In genomic region chr9:30166235-30166752, GRCm38 (mm10) we compare ENCODE assay signal across 31 mouse cellular contexts.
DNase-seq lines count a peak whose midpoint lies in the region; ATAC-seq and TF ChIP-seq lines count a peak whose summit lies in the region.
"Had no signal": no experiment of that assay in that cellular context is flagged by ENCODE, and none has a peak within 500 bp of the region (broad histone marks: within the 10 kb centered on the region; RNA-seq: fewer than 3 reads in every experiment).

No protein-coding gene starts in this region.

- H3K4me1 ChIP-seq in embryonic facial prominence, embryonic 13.5 days, result peaks cover 17% of the 10 kb centered on the region
- peaks cover 12% of the 10 kb centered on the region; the same call in 1 of the 2 replicates for H3K4me1 ChIP-seq in embryonic facial prominence, embryonic 10.5 days
- no peaks in the 10 kb centered on the region for H3K4me1 ChIP-seq in stomach, embryonic 16.5 days (ENCODE audit: control insufficient read depth, insufficient read depth, low read length)
- no peaks in the 10 kb centered on the region for H3K4me1 ChIP-seq in stomach, postnatal 0 days (replicated peaks; ENCODE audit: control insufficient read depth, insufficient read depth)
- H3K4me1 ChIP-seq in limb, embryonic 13.5 days, result peaks cover 17% of the 10 kb centered on the region
- no peaks in the 10 kb centered on the region for H3K4me1 ChIP-seq in heart, embryonic 11.5 days (ENCODE audit: control insufficient read depth, insufficient read depth, low read length)
- H3K4me1 ChIP-seq: lung, embryonic 15.5 days; stomach, embryonic 15.5 days had no signal

- no peaks in the 10 kb centered on the region for H3K36me3 ChIP-seq in embryonic facial prominence, embryonic 13.5 days
- H3K36me3 ChIP-seq in embryonic facial prominence, embryonic 10.5 days (replicated peaks), result no peaks in the 10 kb centered on the region
- H3K36me3 ChIP-seq in stomach, embryonic 16.5 days (ENCODE audit: control insufficient read depth, insufficient read depth, low read length), result no peaks in the 10 kb centered on the region
- no peaks in the 10 kb centered on the region for H3K36me3 ChIP-seq in stomach, postnatal 0 days (ENCODE audit: control insufficient read depth, insufficient read depth, low read length)
- no peaks in the 10 kb centered on the region for H3K36me3 ChIP-seq in limb, embryonic 13.5 days
- no peaks in the 10 kb centered on the region for H3K36me3 ChIP-seq in heart, embryonic 11.5 days (ENCODE audit: control insufficient read depth, insufficient read depth, low read length)
- H3K36me3 ChIP-seq: embryonic facial prominence, embryonic 15.5 days; heart, embryonic 13.5 days; hindbrain, embryonic 10.5 days; hindbrain, embryonic 15.5 days; lung, embryonic 15.5 days; neural tube, embryonic 12.5 days; stomach, embryonic 15.5 days had no signal

- H3K27ac ChIP-seq in embryonic facial prominence, embryonic 13.5 days, result 0 out of 2 replicates have a peak overlapping the region, but pooled peaks have one; percentile 9
- no peak overlapping the region for H3K27ac ChIP-seq in embryonic facial prominence, embryonic 10.5 days (replicated peaks)
- no peak overlapping the region for H3K27ac ChIP-seq in stomach, embryonic 16.5 days (ENCODE audit: low read length)
- H3K27ac ChIP-seq in stomach, postnatal 0 days (replicated peaks), result no peak overlapping the region
- H3K27ac ChIP-seq in limb, embryonic 13.5 days, result peak overlapping the region; percentile 39; the same call in 1 of the 2 replicates
- no peak overlapping the region for H3K27ac ChIP-seq in heart, embryonic 11.5 days (ENCODE audit: low read depth, low read length)
- H3K27ac ChIP-seq: embryonic facial prominence, embryonic 15.5 days; forebrain, embryonic 13.5 days; heart, embryonic 13.5 days; hindbrain, embryonic 10.5 days; hindbrain, embryonic 15.5 days; lung, embryonic 15.5 days; neural tube, embryonic 12.5 days; stomach, embryonic 15.5 days had no signal

- no peak overlapping the region for H3K4me3 ChIP-seq in embryonic facial prominence, embryonic 13.5 days
- no peak overlapping the region for H3K4me3 ChIP-seq in embryonic facial prominence, embryonic 10.5 days
- no peak overlapping the region for H3K4me3 ChIP-seq in stomach, embryonic 16.5 days (replicated peaks; ENCODE audit: low read length)
- H3K4me3 ChIP-seq in stomach, postnatal 0 days (ENCODE audit: low read depth, low read length), result no peak overlapping the region
- no peak overlapping the region for H3K4me3 ChIP-seq in limb, embryonic 13.5 days
- H3K4me3 ChIP-seq in heart, embryonic 11.5 days (ENCODE audit: low read depth, low read length), result no peak overlapping the region
- H3K4me3 ChIP-seq: embryonic facial prominence, embryonic 15.5 days; forebrain, embryonic 13.5 days; heart, embryonic 13.5 days; hindbrain, embryonic 10.5 days; hindbrain, embryonic 15.5 days; lung, embryonic 15.5 days; neural tube, embryonic 12.5 days; stomach, embryonic 15.5 days had no signal

- H3K9ac ChIP-seq in embryonic facial prominence, embryonic 13.5 days, result no peak overlapping the region
- H3K9ac ChIP-seq in stomach, embryonic 16.5 days (ENCODE audit: low read length), result no peak overlapping the region
- H3K9ac ChIP-seq in stomach, postnatal 0 days (ENCODE audit: low read length), result no peak overlapping the region
- H3K9ac ChIP-seq in limb, embryonic 13.5 days, result no peak overlapping the region
- no peak overlapping the region for H3K9ac ChIP-seq in heart, embryonic 11.5 days (ENCODE audit: low read depth, low read length)
- H3K9ac ChIP-seq: embryonic facial prominence, embryonic 15.5 days; forebrain, embryonic 13.5 days; heart, embryonic 13.5 days; hindbrain, embryonic 15.5 days; lung, embryonic 15.5 days; neural tube, embryonic 12.5 days; stomach, embryonic 15.5 days had no signal

- TF ChIP-seq CTCF in stomach, postnatal 0 days (IDR thresholded peaks at IDR 0.05; ENCODE audit: low read depth), result no peak

- no peaks in the 10 kb centered on the region for H3K27me3 ChIP-seq in embryonic facial prominence, embryonic 13.5 days
- H3K27me3 ChIP-seq in embryonic facial prominence, embryonic 10.5 days (replicated peaks; ENCODE audit: low read depth, poor library complexity, severe bottlenecking), result no peaks in the 10 kb centered on the region
- H3K27me3 ChIP-seq in stomach, embryonic 16.5 days (ENCODE audit: control insufficient read depth, insufficient read depth, low read length), result no peaks in the 10 kb centered on the region
- H3K27me3 ChIP-seq in stomach, postnatal 0 days (ENCODE audit: control insufficient read depth, insufficient read depth, low read length), result no peaks in the 10 kb centered on the region
- H3K27me3 ChIP-seq in limb, embryonic 13.5 days, result peaks cover 2% of the 10 kb centered on the region; the same call in 1 of the 2 replicates
- no peaks in the 10 kb centered on the region for H3K27me3 ChIP-seq in heart, embryonic 11.5 days (ENCODE audit: control insufficient read depth, insufficient read depth, low read length)
- H3K27me3 ChIP-seq: CH12.LX; embryonic facial prominence, embryonic 15.5 days; forebrain, embryonic 13.5 days; heart, embryonic 13.5 days; hindbrain, embryonic 15.5 days; lung, embryonic 15.5 days; neural tube, embryonic 12.5 days; stomach, embryonic 15.5 days had no signal

- H3K4me2 ChIP-seq in embryonic facial prominence, embryonic 13.5 days, result no peak overlapping the region
- no peak overlapping the region for H3K4me2 ChIP-seq in stomach, embryonic 16.5 days (ENCODE audit: low read depth, low read length)
- no peak overlapping the region for H3K4me2 ChIP-seq in stomach, postnatal 0 days (replicated peaks; ENCODE audit: low read depth)
- no peak overlapping the region for H3K4me2 ChIP-seq in limb, embryonic 13.5 days (replicated peaks)
- no peak overlapping the region for H3K4me2 ChIP-seq in heart, embryonic 11.5 days
- H3K4me2 ChIP-seq: embryonic facial prominence, embryonic 15.5 days; forebrain, embryonic 13.5 days; heart, embryonic 13.5 days; hindbrain, embryonic 15.5 days; lung, embryonic 15.5 days; midbrain, embryonic 11.5 days; neural tube, embryonic 12.5 days; stomach, embryonic 15.5 days had no signal

- WGBS in embryonic facial prominence, embryonic 13.5 days, result 79% methylated on average over 13 of the region's 13 CpGs
- 84% methylated on average over 13 of the region's 13 CpGs for WGBS in embryonic facial prominence, embryonic 10.5 days
- WGBS in stomach, embryonic 16.5 days, result 78% methylated on average over 13 of the region's 13 CpGs
- 67% methylated on average over 13 of the region's 13 CpGs for WGBS in stomach, postnatal 0 days
- WGBS in limb, embryonic 13.5 days, result 66% methylated on average over 13 of the region's 13 CpGs
- WGBS in heart, embryonic 11.5 days (ENCODE audit: insufficient replicate concordance), result 72% methylated on average over 13 of the region's 13 CpGs

- no peaks in the 10 kb centered on the region for H3K9me3 ChIP-seq in embryonic facial prominence, embryonic 13.5 days
- H3K9me3 ChIP-seq in embryonic facial prominence, embryonic 10.5 days, result no peaks in the 10 kb centered on the region
- H3K9me3 ChIP-seq in stomach, embryonic 16.5 days (replicated peaks; ENCODE audit: control insufficient read depth, low read length), result no peaks in the 10 kb centered on the region
- H3K9me3 ChIP-seq in stomach, postnatal 0 days (ENCODE audit: control insufficient read depth, low read length), result no peaks in the 10 kb centered on the region
- H3K9me3 ChIP-seq in limb, embryonic 13.5 days, result no peaks in the 10 kb centered on the region
- H3K9me3 ChIP-seq in heart, embryonic 11.5 days (replicated peaks; ENCODE audit: control insufficient read depth, low read length), result no peaks in the 10 kb centered on the region
- H3K9me3 ChIP-seq: embryonic facial prominence, embryonic 15.5 days; forebrain, embryonic 13.5 days; heart, embryonic 13.5 days; hindbrain, embryonic 10.5 days; hindbrain, embryonic 15.5 days; lung, embryonic 15.5 days; neural tube, embryonic 12.5 days; stomach, embryonic 15.5 days had no signal

- no peak for DNase-seq in embryonic facial prominence, embryonic 10.5 days (ENCODE audit: low spot score)
- DNase-seq in stomach, postnatal 0 days (ENCODE audit: low spot score), result no peak
- peak; percentile 23 for DNase-seq in kidney, postnatal 10 days
- DNase-seq in cerebellum, adult 11 months, result no peak
- DNase-seq: adrenal gland, adult 8-10 months; cerebellum, adult 9-11 months; embryo, embryonic 11 days; gastrocnemius, postnatal 14 days; heart, adult 18-20 months; heart, postnatal 14 days; layer of hippocampus, adult 9-11 months; lung, postnatal 36 days; right cerebral cortex, postnatal 14 days; thymus, adult 18-20 months; thymus, postnatal 25 days had no signal

- ATAC-seq in embryonic facial prominence, embryonic 13.5 days (ENCODE audit: insufficient number of reproducible peaks, insufficient read depth, low FRiP score, low TSS enrichment, low read depth), result no peak
- ATAC-seq in stomach, embryonic 16.5 days (ENCODE audit: insufficient read depth, low FRiP score), result 0 out of 2 replicates have a peak, but pooled peaks have one; percentile 37
- no peak for ATAC-seq in stomach, postnatal 0 days (ENCODE audit: low FRiP score, low TSS enrichment)
- ATAC-seq in limb, embryonic 13.5 days (ENCODE audit: low FRiP score, low read depth), result no peak
- ATAC-seq in heart, embryonic 11.5 days (replicated peaks; ENCODE audit: insufficient number of reproducible peaks, low FRiP score, low TSS enrichment), result no peak
- ATAC-seq: forebrain, embryonic 13.5 days; inflammation-experienced regulatory T-cells, adult 6 months; midbrain, embryonic 16.5 days had no signal

- no peak for TF ChIP-seq EP300 in stomach, postnatal 0 days (optimal IDR thresholded peaks at IDR 0.05)

Comparison
In these comparisons a context has a peak if more than half of its experiments do, and no peak if none do; other contexts are left out.
1. H3K27ac ChIP-seq: peak in embryonic facial prominence, embryonic 13.5 days (single experiment) and limb, embryonic 13.5 days (single experiment); none in embryonic facial prominence, embryonic 10.5 days (single experiment), stomach, embryonic 16.5 days (single experiment), stomach, postnatal 0 days (single experiment) and heart, embryonic 11.5 days (single experiment).